Mouse (Mus musculus) mature B cell (primary cell): Measurements from ENCODE around the gene Fgfr2.

Source experiments
- in situ Hi-C: fragments of 300-500 bp; cut with MboI; formaldehyde crosslinking; loops from 2 replicates; pipeline ENCODE4 v1.14.3; 2019

Gene Fgfr2

GRCm38 (mm10) chr7:130993907-130994306 lies 2129.2 kb downstream of the Fgfr2 start:
- in situ Hi-C loops: no loop called here

- in situ Hi-C loops: no loop called here
These were observed 2131.9 kb downstream of the Fgfr2 start for GRCm38 (mm10) chr7:130991174-130991789.

GRCm38 (mm10) chr7:130989371-130989770 lies 2133.8 kb downstream of the Fgfr2 start:
- in situ Hi-C loops: no loop called here

GRCm38 (mm10) chr7:130988146-130988545 lies 2135.0 kb downstream of the Fgfr2 start:
- in situ Hi-C loops: no loop called here

- in situ Hi-C loops: no loop called here
These were observed 2137.4 kb downstream of the Fgfr2 start for GRCm38 (mm10) chr7:130985716-130986115.

- in situ Hi-C loops: no loop called here
These were observed 2138.0 kb downstream of the Fgfr2 start for GRCm38 (mm10) chr7:130985193-130985592.

GRCm38 (mm10) chr7:130984294-130984693 lies 2138.9 kb downstream of the Fgfr2 start:
- in situ Hi-C loops: no loop called here

- in situ Hi-C loops: no loop called here
These were observed 2140.3 kb downstream of the Fgfr2 start for GRCm38 (mm10) chr7:130982881-130983280.

GRCm38 (mm10) chr7:130982371-130982770 lies 2140.8 kb downstream of the Fgfr2 start:
- in situ Hi-C loops: no loop called here

GRCm38 (mm10) chr7:130980130-130980529 lies 2143.0 kb downstream of the Fgfr2 start:
- in situ Hi-C loops: no loop called here

GRCm38 (mm10) chr7:130978545-130978944 lies 2144.6 kb downstream of the Fgfr2 start:
- in situ Hi-C loops: no loop called here

- in situ Hi-C loops: no loop called here
These were observed 2145.2 kb downstream of the Fgfr2 start for GRCm38 (mm10) chr7:130977794-130978521.

GRCm38 (mm10) chr7:130976305-130976935 lies 2146.7 kb downstream of the Fgfr2 start:
- in situ Hi-C loops: no loop called here

- in situ Hi-C loops: no loop called here
These were observed 2150.4 kb downstream of the Fgfr2 start for GRCm38 (mm10) chr7:130972767-130973166.

- in situ Hi-C loops: no loop called here
These were observed 2153.6 kb downstream of the Fgfr2 start for GRCm38 (mm10) chr7:130969507-130969906.

GRCm38 (mm10) chr7:130969076-130969475 lies 2154.1 kb downstream of the Fgfr2 start:
- in situ Hi-C loops: no loop called here

- in situ Hi-C loops: no loop called here
These were observed 2154.6 kb downstream of the Fgfr2 start for GRCm38 (mm10) chr7:130968537-130968936.

GRCm38 (mm10) chr7:130967901-130968300 lies 2155.2 kb downstream of the Fgfr2 start:
- in situ Hi-C loops: no loop called here

GRCm38 (mm10) chr7:130966876-130967275 lies 2156.3 kb downstream of the Fgfr2 start:
- in situ Hi-C loops: no loop called here

GRCm38 (mm10) chr7:130966451-130966850 lies 2156.7 kb downstream of the Fgfr2 start:
- in situ Hi-C loops: no loop called here

- in situ Hi-C loops: no loop called here
These were observed 2157.2 kb downstream of the Fgfr2 start for GRCm38 (mm10) chr7:130965909-130966365.

- in situ Hi-C loops: no loop called here
These were observed 2157.8 kb downstream of the Fgfr2 start for GRCm38 (mm10) chr7:130965396-130965795.

GRCm38 (mm10) chr7:130964686-130965085 lies 2158.5 kb downstream of the Fgfr2 start:
- in situ Hi-C loops: no loop called here
